In genomic region chr10:80854913-80855748, GRCm38 (mm10) we compare ENCODE assay signal across 8 mouse cellular contexts. TPM values are rescaled to one million over a fixed set of nuclear protein-coding genes. Genes with fewer than 3 reads are reported as not detected.
DNase-seq lines count a peak whose midpoint lies in the region; ATAC-seq lines count a peak whose summit lies in the region.

Gene Lsm7 (minus strand): TSS chr10:80855209.
Gene Sppl2b (plus strand): TSS chr10:80855275.

- no peaks in the 10 kb centered on the region for H3K36me3 ChIP-seq in hindbrain, embryonic 11.5 days (ENCODE audit: control insufficient read depth, insufficient read depth, low read length)

- H3K27ac ChIP-seq in hindbrain, embryonic 11.5 days (ENCODE audit: low read depth, low read length), result peak within 1 kb of the TSS; percentile 45; the same call in 1 of the 2 replicates

- H3K4me2 ChIP-seq in hindbrain, embryonic 11.5 days (replicated peaks; ENCODE audit: low read depth, low read length), result peak within 1 kb of the TSS; percentile 98

- ATAC-seq in hindbrain, embryonic 11.5 days (ENCODE audit: low FRiP score), result peak; percentile 77

- peak within 1 kb of the TSS; percentile 90 for H3K9ac ChIP-seq in hindbrain, embryonic 11.5 days (ENCODE audit: low read depth, low read length)

- peak within 1 kb of the TSS; percentile 92 for H3K4me3 ChIP-seq in hindbrain, embryonic 11.5 days (ENCODE audit: low read depth, low read length)

- H3K9me3 ChIP-seq in hindbrain, embryonic 11.5 days (ENCODE audit: control insufficient read depth, low read length), result no peaks in the 10 kb centered on the region

- peak; percentile 97 for DNase-seq in MN1 (ENCODE audit: low spot score)
- DNase-seq in cerebellum, adult 9-10 months, result peak; percentile 96
- DNase-seq in frontal cortex, adult 2 months (ENCODE audit: extremely low spot score in 1 of 2, low spot score in 1 of 2), result peak; percentile 88 to 97
- DNase-seq in hindbrain, embryonic 11.5 days (ENCODE audit: low spot score), result peak; percentile 99
- DNase-seq in layer of hippocampus, postnatal 10 days (ENCODE audit: low spot score in 2 of 2), result peak; percentile 98 to 99
- DNase-seq in lung, postnatal 10 days, result peak; percentile 98
- DNase-seq in ovary, postnatal 36 days (ENCODE audit: low spot score), result peak; percentile 98
- peak; percentile 99 for DNase-seq in thymus, postnatal 25 days

- WGBS in hindbrain, embryonic 11.5 days, result under 1% methylated on average over 81 of the region's 81 CpGs

- no peaks in the 10 kb centered on the region for H3K27me3 ChIP-seq in hindbrain, embryonic 11.5 days (ENCODE audit: control insufficient read depth, insufficient read depth, low read length)

- H3K4me1 ChIP-seq in hindbrain, embryonic 11.5 days (replicated peaks; ENCODE audit: control insufficient read depth, insufficient read depth, low read length), result peaks cover 6% of the 10 kb centered on the region; the same call in 1 of the 2 replicates

RNA-seq across cellular contexts. Expression of gene Lsm7, which starts in this region (rescaled TPM):
- 230 and 259 TPM in 2 replicates for polyA plus RNA-seq in frontal cortex, adult 2 months (2012; rRNA removed)
- 260 and 271 TPM in 2 replicates for polyA plus RNA-seq in hindbrain, embryonic 11.5 days (2014; fragmentation: Nextera tagmentation; extraction: Ambion mirVana)
- total RNA-seq in layer of hippocampus, postnatal 10 days (2021), result 10 to 100 TPM; 52.3 to 54.0 TPM

RNA-seq across cellular contexts. Expression of gene Sppl2b, which starts in this region (rescaled TPM):
- 72.2 and 75.1 TPM in 2 replicates for polyA plus RNA-seq in frontal cortex, adult 2 months (2012; rRNA removed)
- 25.1 and 25.4 TPM in 2 replicates for polyA plus RNA-seq in hindbrain, embryonic 11.5 days (2014; fragmentation: Nextera tagmentation; extraction: Ambion mirVana)
- 10 to 100 TPM; 80.4 to 97.8 TPM for total RNA-seq in layer of hippocampus, postnatal 10 days (2021)

Comparison
In these comparisons a context has a peak if more than half of its experiments do, and no peak if none do; other contexts are left out.
1. Peak in every context shown above with its lines: DNase-seq, ATAC-seq, H3K4me3 ChIP-seq and H3K27ac ChIP-seq.